Mouse (Mus musculus): ENCODE data around the gene Galnt17.

Galnt17 gene

DNA sequence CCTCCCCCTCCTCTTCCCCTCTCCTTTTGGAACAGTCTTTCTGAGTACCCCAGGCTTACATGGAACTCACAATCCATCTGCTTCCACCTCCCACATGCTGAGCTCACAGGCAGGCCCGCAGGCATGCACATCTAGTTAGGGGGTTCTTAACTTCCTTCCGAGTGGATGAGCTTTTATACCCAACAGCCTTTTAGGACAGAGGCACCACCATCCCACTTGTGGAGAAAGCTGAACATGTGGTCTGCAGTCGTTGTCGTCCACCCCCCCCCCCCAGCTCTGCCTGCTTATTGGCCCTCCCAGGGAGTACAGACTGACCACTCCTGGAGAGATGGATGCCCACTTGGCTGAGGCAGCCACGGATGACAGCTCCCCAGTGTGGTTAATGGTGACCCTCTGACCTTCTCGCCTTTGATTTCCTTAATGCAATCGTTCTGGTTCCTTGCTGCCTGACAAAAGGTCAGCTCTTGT, 370.0 kb downstream of the Galnt17 start:
- in situ Hi-C loops (cut with MseI, MboI), result no loop called here

DNA sequence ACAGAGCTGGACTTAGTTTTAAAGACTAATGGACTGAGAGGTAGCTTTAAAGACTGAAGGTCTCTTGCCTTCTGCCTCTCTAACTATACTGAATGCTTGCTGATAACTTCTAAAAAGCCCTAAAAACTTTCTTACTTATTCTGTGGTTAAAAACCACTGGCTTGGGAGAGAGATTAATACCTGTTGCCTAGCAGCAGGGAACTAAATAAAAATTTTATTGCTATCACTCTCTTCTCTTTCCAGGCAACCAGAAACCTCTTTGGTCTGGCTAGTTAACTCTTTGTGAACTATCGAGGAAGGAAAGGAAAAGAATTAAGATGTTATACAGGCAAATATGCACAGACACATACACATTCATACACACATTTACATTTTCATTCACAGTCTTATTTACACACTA, 377.3 kb downstream of the Galnt17 start:
- in situ Hi-C loops (cut with MseI, MboI), result no loop called here

DNA sequence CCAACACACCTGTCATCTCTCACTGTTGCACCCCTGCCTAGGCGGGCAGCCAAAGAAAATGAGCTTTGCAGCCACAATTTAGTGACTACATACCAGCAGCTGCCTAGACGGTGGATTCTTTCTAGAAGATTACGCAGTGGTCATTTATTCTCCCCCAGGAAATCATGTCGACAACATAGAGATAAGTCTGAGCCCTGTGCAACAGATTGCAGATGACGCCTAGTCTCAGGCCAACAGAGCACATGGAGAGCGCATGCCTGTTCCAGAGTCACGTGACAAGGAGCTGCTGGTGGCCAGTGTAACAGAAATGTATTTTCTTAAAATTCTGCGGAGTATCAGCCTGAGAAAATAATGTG, 380.5 kb downstream of the Galnt17 start:
- in situ Hi-C loops (cut with MseI, MboI), result no loop called here

DNA sequence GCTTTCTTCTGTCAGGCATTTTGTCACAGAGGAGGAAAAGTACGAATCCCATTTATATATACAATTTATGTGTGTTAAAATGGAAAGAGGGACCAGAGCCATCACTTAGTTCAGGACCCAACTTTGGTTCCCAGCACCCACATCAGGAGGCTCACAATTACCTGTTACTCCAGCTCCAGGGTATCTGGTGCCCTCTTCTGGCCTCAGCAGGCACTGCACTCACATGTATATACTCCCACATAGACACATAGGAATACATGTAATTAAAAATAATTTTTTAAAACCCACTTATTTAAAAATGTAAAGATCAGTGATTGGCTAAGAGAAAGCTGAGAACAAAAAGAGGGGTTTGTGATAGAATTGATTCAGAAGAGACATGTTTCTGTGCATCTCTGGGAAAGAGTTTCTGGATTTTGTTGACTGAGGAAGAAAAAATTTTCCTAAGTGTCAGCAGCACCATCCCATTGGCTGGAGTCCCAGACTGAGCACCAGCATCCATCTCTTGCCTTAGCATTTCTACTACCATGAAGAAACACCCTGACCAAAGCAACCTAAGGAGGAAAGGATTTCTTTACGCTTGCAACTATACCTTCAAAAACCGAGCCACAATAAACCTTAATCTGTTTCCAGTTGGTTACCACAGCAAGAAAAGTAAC, 381.0 kb downstream of the Galnt17 start:
- in situ Hi-C loops (cut with MseI, MboI), result no loop called here

DNA sequence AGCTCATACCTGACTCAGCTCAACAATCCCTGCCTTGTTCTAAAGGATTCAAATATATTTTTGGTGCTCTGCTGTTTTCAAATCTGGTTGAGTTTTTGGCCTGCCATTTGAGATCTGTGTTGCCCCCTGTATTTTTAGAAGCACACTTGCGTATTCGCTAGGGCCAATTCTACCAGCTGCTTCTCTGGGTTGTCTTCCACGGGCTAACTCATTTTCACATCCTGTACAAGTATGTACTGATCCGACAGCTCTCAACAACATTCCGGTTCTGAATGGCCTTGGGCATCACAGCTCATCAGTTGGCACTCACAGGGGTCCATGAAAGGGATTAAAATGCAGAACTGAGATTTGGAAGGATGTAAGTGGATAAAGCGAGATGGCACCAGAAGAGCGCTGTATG, 382.6 kb downstream of the Galnt17 start:
- in situ Hi-C loops (cut with MseI, MboI), result no loop called here

DNA sequence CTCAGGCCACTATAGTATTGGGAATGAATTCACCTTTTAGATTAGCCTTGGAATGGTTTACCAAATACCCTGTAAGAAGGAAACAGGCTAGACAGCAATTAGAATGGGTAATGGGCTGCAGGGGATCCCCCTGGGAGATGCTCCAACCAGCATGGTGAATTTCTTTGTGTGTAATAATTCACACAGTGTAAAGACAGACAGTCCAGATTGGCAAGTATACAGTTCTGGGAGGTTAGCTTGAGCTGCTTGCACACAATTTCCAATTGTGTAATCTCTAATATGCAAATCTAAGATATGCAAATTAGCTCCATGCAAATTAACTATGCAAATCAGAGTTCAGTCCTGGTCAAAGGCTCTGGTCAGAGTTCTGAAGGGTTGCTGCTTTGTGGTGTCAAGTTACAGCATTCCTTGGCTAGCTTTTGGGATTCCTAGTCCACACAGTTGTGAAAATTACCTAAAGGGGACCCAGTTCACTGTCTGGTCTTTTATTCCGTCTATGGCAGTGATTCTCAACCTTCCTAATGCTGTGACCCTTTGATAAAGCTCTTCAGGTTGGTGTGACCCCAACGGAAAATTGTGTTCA, 384.0 kb downstream of the Galnt17 start:
- in situ Hi-C loops (cut with MseI, MboI), result no loop called here

DNA sequence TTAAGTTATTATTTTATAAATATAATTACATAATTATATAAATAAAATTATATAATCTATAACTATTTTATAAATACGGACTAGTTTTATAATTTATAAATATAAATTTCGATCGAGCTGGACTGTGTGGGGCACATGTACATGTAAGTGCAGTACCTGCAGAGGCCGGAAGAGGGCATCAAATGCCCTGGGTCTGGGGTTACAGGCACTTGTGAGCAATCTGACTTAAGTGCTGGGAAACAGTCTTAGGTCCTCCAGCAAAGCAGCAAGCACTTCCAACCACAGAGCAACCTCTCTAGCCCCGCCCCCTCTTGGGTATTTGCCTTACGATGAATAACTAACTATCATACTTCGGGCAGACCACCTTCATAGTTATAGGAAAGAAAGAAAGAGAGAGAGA, 388.3 kb downstream of the Galnt17 start:
- in situ Hi-C loops (cut with MseI, MboI), result no loop called here

DNA sequence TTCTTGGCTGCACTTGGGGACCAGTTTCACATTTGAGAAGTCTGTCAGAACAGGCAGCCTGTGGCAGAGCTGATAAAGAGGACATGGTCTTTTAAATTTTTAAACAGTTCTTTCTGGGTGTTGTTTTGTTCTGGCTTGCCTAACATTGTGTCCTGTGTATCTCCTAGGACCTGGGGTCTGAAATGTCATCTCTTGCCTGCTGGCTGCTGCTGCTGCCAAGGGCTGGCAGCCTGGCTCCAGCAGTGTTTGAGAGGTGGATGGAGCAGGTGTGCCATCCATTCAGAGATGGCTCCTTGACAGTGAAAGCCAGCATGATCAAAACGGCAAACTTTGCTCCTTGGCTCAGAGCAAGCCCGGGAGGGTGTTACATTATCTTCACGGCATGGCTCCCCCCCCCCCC, 393.7 kb downstream of the Galnt17 start:
- in situ Hi-C loops (cut with MseI, MboI), result no loop called here

DNA sequence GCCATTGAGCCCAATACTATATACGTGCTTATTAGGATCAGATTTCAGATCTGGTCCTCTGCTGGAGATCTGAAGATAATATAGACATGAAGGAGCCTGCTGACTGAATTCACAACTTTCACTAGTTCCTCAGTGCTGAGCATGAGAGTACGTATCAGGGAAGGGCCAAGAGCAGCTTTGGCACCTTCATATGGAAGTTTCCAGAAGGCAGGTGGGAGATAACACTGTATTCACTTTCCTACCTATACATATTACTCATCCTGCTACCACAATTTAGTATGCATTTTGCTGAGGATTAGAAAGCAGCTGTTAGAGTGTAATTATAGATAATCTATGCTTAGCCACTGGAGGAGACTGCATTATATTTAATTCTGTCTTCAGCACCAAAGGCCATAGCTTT, 396.7 kb downstream of the Galnt17 start:
- in situ Hi-C loops (cut with MseI, MboI), result no loop called here

DNA sequence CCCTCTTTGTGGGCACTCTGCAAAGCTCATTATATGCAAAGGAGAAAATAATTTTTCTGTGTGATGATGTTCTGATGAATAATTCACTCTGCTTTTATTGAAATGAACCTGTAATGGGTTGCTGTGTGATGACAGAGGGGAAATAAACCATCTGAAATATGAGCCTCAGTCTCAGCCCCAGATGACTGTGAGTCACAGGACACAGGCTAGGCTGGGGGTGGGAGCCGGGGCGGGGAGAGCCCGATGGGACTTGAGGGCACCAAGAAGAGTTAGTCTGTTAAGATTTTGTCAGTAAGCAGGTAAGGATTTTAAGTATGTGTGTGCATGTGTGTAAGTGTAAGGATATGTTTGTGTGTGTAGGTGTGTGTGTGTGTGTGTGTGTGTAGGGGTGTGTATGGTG, 406.6 kb downstream of the Galnt17 start:
- in situ Hi-C loops (cut with MseI, MboI), result no loop called here

DNA sequence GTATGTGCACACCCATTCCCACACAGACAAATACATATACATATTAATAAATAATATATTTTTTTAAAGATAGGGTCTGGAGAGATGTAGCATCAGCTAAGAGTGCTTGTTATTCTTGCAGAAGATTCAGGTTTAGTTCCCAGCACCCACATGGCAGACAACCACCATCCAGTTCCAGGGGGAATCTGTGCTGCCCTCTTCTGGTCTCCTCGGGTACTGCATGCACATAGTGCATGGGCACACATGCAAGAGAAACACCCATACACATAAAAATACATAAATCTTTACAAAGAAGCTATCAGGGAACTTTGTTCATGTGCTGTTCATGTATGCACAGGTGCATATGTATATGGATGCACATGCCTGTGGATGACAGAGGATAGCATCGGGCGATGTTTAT, 412.3 kb downstream of the Galnt17 start:
- in situ Hi-C loops (cut with MseI, MboI), result no loop called here

DNA sequence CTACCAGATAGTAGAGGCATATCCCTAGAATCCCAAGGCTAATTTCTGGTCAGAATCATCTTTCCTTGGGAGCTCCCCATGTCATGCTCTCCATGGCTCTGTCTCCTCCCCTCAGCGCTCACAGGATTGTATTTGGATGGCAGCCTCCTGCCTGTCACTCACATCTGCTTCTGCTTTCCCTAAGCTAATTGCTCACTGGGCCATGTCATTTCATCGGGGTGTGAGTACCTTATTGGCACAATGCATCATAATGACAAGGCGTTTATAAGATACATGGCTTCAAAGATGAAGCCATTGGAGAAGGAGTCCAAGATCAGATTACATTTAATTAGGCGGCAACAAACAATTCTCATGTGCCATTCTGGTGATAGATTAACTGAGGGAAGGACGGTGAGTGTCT, 416.6 kb downstream of the Galnt17 start:
- in situ Hi-C loops (cut with MseI, MboI), result no loop called here

DNA sequence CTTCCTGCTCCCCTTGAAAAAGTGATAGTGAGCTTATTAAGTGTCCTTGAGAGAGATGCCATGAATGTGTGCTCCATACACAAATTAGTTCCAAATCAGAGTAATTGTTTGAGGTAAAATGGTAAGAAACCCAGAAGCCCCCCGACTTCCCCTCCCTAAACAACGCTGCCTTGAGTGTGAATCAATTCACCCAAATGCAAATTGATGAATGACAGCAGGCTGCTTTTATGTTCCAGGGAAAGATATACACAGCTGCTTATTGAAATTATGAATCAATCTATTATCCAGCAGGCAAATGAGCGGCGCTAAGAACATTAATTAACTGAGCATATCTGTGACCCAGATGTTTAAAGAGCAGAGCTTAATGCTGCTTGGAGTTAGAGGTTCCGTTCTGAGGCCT, 428.0 kb downstream of the Galnt17 start:
- in situ Hi-C loops (cut with MseI, MboI), result no loop called here

DNA sequence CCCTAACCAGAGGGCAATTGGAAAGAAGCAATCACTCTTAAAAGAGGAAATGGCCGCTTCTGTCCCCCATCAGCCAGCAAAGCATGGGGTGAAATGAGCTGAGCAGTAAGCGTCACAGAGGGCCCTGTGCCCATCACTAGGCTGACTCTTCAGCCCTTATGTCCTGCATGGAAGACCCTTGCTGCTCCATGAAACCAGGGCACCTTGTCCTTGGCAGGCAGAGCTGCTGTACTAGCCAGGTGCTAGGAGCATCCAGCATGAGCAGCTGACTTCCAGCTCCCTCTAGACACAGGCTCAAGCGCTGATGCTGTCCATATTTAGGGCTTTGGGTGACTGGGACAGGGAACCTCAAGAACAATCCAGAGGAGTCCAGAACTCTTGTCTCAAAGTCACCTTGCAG, 432.9 kb downstream of the Galnt17 start:
- in situ Hi-C loops (cut with MseI, MboI), result no loop called here

DNA sequence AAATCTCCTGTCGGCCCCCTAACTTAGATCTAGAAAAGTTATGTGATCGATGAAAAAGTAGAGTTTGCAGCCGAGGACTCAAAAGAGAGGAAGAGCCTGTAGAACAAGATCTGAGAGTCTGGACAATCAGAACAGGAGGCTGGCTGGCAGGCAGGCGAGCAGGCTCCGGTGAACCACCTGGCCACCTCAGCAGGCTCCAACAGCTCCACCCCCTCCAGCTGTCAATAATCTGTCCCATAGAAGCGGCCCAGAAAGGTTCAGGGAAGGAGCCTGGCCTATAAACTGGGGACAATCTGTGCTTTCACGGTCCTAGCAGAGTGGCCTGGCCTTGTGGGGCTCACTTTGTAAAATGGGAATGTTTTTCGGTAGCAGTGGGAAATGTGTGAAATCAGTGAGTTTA, 437.2 kb downstream of the Galnt17 start:
- in situ Hi-C loops (cut with MseI, MboI), result no loop called here

DNA sequence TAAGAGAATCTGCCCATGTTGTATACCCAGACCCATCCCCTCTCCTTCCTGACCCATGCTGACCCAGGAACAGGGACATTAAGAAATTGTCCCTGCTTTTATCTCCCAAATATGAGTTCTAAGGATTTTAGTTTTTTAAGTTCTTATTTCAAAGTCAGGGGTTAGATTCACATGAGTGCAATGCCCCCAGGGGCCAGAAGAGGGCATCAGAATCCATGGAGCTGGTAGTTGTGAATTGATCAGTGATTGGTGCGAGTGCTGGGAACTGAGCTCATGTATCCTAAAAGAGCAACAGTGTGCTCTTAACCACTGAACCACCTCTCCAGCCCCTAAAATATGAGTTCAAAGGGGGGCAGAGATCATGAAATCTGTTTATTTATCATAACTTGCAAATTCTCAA, 438.4 kb downstream of the Galnt17 start:
- in situ Hi-C loops (cut with MseI, MboI), result loop anchor here in 1 of 2 experiments (10.0 kb wide), 1 partner anchor 555 kb away; no protein-coding TSS in a partner anchor

DNA sequence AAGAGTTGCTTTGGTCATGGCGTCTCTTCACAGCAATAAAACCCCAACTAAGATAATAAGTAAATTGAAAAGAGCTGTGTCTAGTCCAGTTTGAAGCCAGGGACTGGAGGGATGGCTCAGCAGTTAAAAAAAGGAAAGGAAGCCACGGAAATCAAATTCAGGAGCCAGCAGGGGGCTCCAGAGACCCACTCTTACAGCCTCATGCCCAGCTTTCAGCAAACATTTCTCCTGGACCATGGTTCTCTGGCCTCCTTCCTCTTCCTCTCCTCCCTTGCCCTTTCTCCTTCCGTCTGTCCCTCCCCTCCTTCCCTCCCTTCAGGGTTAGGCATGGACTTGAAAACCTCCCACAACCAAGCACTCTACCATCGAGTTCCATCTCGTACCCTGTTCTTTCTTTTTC, 446.0 kb downstream of the Galnt17 start:
- in situ Hi-C loops (cut with MseI, MboI), result loop anchor here in 1 of 2 experiments (10.0 kb wide), 1 partner anchor 562 kb away; no protein-coding TSS in a partner anchor

DNA sequence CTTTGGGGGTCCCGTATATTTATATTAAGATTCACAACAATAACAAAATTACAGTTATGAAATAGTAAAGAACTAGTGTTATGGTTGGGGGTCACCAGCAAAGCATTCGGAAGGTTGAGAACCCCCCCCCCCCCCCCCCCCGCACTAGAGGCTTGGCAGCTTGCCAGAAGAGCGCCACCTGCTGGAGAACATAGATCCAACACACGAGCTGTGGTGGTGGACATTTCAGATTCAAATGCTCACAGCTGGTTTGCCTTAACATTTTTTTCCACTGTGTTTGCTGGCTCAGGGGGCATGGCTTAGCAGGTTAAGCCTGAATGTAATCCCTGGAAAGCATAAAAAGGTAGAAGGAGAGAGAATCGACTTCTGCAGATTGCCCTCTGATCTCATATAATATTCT, 448.6 kb downstream of the Galnt17 start:
- in situ Hi-C loops (cut with MseI, MboI), result loop anchor here (10.0 kb wide), 3 partner anchors 105 to 565 kb away; no protein-coding TSS in a partner anchor

DNA sequence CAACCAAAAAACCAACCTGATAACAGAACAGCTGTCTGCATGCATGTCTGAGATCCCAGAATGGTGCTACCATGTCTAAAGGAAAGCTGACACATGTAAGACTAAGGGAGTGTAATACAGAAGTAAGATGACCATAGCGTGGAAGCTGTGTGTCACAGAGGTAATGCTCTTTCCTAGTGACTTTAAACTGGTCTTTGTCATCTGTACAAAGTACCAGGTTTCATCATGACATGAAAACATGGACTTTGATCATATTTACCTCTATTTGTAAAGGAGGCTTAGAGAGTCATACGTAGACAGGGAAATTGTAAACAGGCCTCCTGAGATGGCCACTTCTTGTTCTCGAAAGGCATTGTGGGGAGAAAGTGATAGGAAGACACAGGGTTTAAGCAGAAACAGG, 449.6 kb downstream of the Galnt17 start:
- in situ Hi-C loops (cut with MseI, MboI), result loop anchor here (10.0 kb wide), 2 partner anchors 104 to 454 kb away; no protein-coding TSS in a partner anchor

DNA sequence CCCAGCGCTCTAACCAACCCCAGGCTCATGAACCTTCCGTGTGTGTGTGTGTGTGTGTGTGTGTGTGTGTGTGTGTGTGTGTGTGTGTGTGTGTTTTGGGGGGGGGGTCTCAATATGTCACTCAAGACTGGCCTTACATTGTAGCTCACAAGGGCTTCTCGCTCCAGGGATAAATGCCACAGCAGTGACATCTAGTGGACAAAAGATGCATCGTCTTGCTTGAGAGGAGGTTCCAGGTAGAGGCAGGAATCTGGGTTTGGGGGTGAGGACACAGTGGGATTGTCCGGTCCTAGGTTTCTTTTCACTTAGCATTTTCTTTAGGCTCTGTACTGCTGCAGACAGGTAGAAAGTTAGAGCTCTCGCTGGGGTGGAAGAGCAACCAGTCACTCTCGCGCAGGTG, 450.1 kb downstream of the Galnt17 start:
- in situ Hi-C loops (cut with MseI, MboI), result loop anchor here (10.0 kb wide), 2 partner anchors 103 to 453 kb away; no protein-coding TSS in a partner anchor

DNA sequence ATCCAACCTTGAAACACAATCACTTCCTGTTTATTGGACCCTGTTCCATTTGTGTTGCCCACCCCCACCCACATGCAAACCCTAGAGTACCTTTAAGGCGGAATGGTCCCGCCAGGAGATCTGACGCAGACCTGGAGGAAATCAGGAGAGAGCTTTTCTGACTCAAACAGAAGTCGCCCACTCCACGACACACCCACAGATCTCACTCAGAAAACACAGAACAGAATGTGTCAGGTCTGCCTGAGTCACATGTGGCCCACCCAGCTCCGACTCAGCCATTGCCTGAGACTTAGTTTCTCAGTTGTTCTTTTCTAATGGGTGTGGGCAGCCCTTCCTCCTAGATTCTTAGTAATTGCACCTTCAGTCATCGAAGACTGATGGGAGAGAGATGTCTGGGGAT, 453.9 kb downstream of the Galnt17 start:
- in situ Hi-C loops (cut with MseI, MboI), result loop anchor here (10.0 kb wide), 2 partner anchors 100 to 450 kb away; no protein-coding TSS in a partner anchor

DNA sequence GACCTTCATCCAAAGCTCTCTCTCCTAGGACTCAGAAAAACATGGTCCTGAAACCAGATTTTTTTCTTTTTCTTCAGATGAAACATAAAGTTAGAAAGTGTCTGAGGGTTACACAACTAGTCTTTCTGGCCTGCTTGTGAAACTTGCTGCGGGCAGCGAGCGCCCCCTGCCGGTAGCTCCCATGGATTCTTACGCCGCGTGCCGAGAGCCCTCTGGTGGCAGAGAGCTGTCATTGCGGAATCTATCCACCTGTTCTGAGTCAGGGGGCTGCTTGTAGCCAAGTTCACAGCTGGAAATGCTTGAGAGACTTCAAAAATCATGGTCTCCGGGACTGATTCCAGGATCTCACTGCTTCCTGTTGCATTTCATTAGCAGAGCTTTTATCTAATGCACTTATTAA, 454.9 kb downstream of the Galnt17 start:
- in situ Hi-C loops (cut with MseI, MboI), result loop anchor here (10.0 kb wide), 2 partner anchors 99 to 449 kb away; no protein-coding TSS in a partner anchor

DNA sequence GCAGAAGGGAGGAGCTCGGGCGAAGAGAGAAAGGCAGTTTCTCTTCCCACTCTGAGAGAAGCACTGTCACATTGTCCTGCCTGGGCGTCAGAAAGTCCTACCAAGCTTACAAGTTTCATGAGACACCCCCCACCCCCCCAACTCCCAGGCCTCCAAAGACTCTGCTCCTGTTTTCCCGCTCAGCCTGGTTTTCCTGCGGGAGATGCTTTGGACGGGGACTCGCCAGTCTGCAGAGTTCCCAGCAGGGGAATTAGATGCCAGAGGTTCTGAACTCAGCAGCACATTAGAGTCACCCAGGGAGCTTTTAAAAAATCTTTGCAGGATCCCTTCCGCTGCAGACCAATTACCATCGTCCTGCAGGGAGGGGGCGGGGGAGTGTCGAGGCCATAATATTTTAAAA, 456.1 kb downstream of the Galnt17 start:
- in situ Hi-C loops (cut with MseI, MboI), result loop anchor here (10.0 kb wide), 2 partner anchors 97 to 447 kb away; no protein-coding TSS in a partner anchor

All from mouse trophoblast stem cell (cell line).